In genomic region chr15:45646256-45646655, GRCm38 (mm10) we compare ENCODE assay signal across 25 mouse cellular contexts.
"Had no signal": no experiment of that assay in that cellular context is flagged by ENCODE, and none has a peak within 500 bp of the region (broad histone marks: within the 10 kb centered on the region; RNA-seq: fewer than 3 reads in every experiment).

No protein-coding gene starts in this region.

- H3K27me3 ChIP-seq: embryonic facial prominence, embryonic 12.5 days; embryonic facial prominence, embryonic 13.5 days; embryonic facial prominence, embryonic 15.5 days; forebrain, embryonic 12.5 days; forebrain, embryonic 13.5 days; forebrain, embryonic 15.5 days had no signal

- H3K4me2 ChIP-seq: embryonic facial prominence, embryonic 12.5 days; embryonic facial prominence, embryonic 13.5 days; embryonic facial prominence, embryonic 15.5 days; forebrain, embryonic 12.5 days; forebrain, embryonic 13.5 days; forebrain, embryonic 15.5 days had no signal

- H3K9ac ChIP-seq: embryonic facial prominence, embryonic 12.5 days; embryonic facial prominence, embryonic 13.5 days; embryonic facial prominence, embryonic 15.5 days; forebrain, embryonic 12.5 days; forebrain, embryonic 13.5 days; forebrain, embryonic 15.5 days; forebrain, postnatal 0 days had no signal

- H3K4me1 ChIP-seq: embryonic facial prominence, embryonic 10.5 days; embryonic facial prominence, embryonic 12.5 days; embryonic facial prominence, embryonic 13.5 days; embryonic facial prominence, embryonic 15.5 days; forebrain, embryonic 10.5 days; forebrain, embryonic 12.5 days; forebrain, embryonic 13.5 days; forebrain, embryonic 15.5 days; heart, embryonic 10.5 days had no signal

- H3K9me3 ChIP-seq: embryonic facial prominence, embryonic 10.5 days; embryonic facial prominence, embryonic 12.5 days; embryonic facial prominence, embryonic 13.5 days; embryonic facial prominence, embryonic 15.5 days; forebrain, embryonic 10.5 days; forebrain, embryonic 12.5 days; forebrain, embryonic 13.5 days; forebrain, embryonic 15.5 days; heart, embryonic 10.5 days had no signal

- H3K4me3 ChIP-seq: embryonic facial prominence, embryonic 10.5 days; embryonic facial prominence, embryonic 12.5 days; embryonic facial prominence, embryonic 13.5 days; embryonic facial prominence, embryonic 15.5 days; erythroblast, embryonic 14.5 days; forebrain, embryonic 10.5 days; forebrain, embryonic 12.5 days; forebrain, embryonic 13.5 days; forebrain, embryonic 15.5 days; gastrocnemius, adult 2 months; heart, adult 2 months; heart, embryonic 10.5 days had no signal

- H3K27ac ChIP-seq: embryonic facial prominence, embryonic 10.5 days; embryonic facial prominence, embryonic 12.5 days; embryonic facial prominence, embryonic 13.5 days; embryonic facial prominence, embryonic 15.5 days; forebrain, embryonic 10.5 days; forebrain, embryonic 12.5 days; forebrain, embryonic 13.5 days; forebrain, embryonic 15.5 days; gastrocnemius, adult 2 months; heart, adult 2 months; heart, embryonic 10.5 days had no signal

- DNase-seq: cerebellum, adult 9-10 months; cerebellum, adult 9-11 months; cerebellum, postnatal 10 days; cerebellum, postnatal 14 days; cerebellum, postnatal 25 days; cerebellum, postnatal 36 days; forebrain, postnatal 0 days; gastrocnemius, adult 2 months; gastrocnemius, postnatal 10 days; gastrocnemius, postnatal 14 days; gastrocnemius, postnatal 25 days; gastrocnemius, postnatal 36 days; heart, adult 11 months; heart, adult 18-20 months; heart, adult 2 months had no signal

- H3K36me3 ChIP-seq: embryonic facial prominence, embryonic 10.5 days; embryonic facial prominence, embryonic 12.5 days; embryonic facial prominence, embryonic 13.5 days; embryonic facial prominence, embryonic 15.5 days; forebrain, embryonic 10.5 days; forebrain, embryonic 12.5 days; forebrain, embryonic 15.5 days; heart, embryonic 10.5 days had no signal
